Mouse (Mus musculus): ENCODE measurements around the gene Orai1.

GRCm38 (mm10) chr5:123014753-123015701 lies at the start of gene Orai1:
- no peak for TF ChIP-seq CTCF (IDR thresholded peaks at IDR 0.05; ENCODE audit: control insufficient read depth, insufficient read depth, insufficient replicate concordance, low read depth, low read length)
- peak; percentile 67 for TF ChIP-seq POLR2A (IDR thresholded peaks at IDR 0.05; ENCODE audit: control insufficient read depth, low read depth, low read length)
